Mouse (Mus musculus): ENCODE measurements around the gene Nkx2-4.

DNA sequence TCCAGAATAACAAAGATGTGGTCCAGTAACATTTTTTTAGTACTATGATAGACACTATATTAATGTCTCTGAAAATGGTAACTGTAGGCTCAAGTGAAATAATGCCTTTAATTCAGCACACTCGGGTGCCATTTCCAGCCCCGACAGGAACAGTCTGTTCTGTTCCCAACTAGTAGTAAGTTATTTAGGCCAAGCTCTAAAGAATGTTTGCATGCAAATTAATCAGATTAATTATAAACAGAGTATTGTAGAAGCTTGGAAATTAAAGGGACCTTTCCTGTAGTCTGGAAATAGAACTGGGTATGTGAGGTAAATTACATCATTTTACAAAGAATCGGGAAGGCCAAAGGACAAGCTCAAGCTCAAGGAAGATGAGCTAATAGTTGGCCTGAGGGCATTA, 38.2 kb downstream of the Nkx2-4 start:
- no peak for TF ChIP-seq CTCF (IDR thresholded peaks at IDR 0.05; ENCODE audit: low read depth, low read length)
- TF ChIP-seq GATA1 (IDR thresholded peaks at IDR 0.05; ENCODE audit: borderline replicate concordance, low read length) = no peak
